Mouse (Mus musculus) liver, adult 2 months (tissue): Measurements from ENCODE around the gene Cdkal1. TPM values are rescaled to one million over a fixed set of nuclear protein-coding genes. Genes with fewer than 3 reads are reported as not detected.

Source experiments
- DNase-seq: peaks from one replicate; pipeline ENCODE4 v3.0.0-alpha.2; 2011; ENCODE audit warnings: low read depth, low spot score; ENCODE audit errors: extremely low read depth
- H3K27ac ChIP-seq: fragments of 200-500 bp; replicated peaks from 2 replicates; pipeline ENCODE4 v1.5.1; 2012; ENCODE audit warnings: low read depth, mild to moderate bottlenecking, control low read depth, inconsistent platforms, low read length; ENCODE audit not compliant: insufficient read depth
- H3K27me3 ChIP-seq: fragments of 200-500 bp; 2 replicates; pipeline ENCODE4 v1.6.1; 2012; ENCODE audit warnings: mild to moderate bottlenecking, moderate library complexity, low read length, inconsistent platforms; ENCODE audit not compliant: control insufficient read depth, insufficient read depth
- H3K36me3 ChIP-seq: fragments of 200-500 bp; 2 replicates; pipeline ENCODE4 v1.6.1; 2012; ENCODE audit warnings: low read length, inconsistent platforms; ENCODE audit not compliant: control insufficient read depth, insufficient read depth
- H3K4me1 ChIP-seq: fragments of 200-500 bp; 2 replicates; pipeline ENCODE4 v1.6.1; 2011; ENCODE audit warnings: low read length; ENCODE audit not compliant: control insufficient read depth, insufficient read depth
- H3K4me3 ChIP-seq: fragments of 200-500 bp; 2 replicates; pipeline ENCODE4 v1.5.1; 2011; ENCODE audit warnings: low read depth, mild to moderate bottlenecking, control low read depth, low read length, moderate library complexity; ENCODE audit not compliant: insufficient read depth
- H3K79me2 ChIP-seq: fragments of 200-500 bp; 2 replicates; pipeline ENCODE4 v1.6.1; 2012; ENCODE audit warnings: inconsistent platforms, mild to moderate bottlenecking, low read length, moderate library complexity; ENCODE audit not compliant: control insufficient read depth, insufficient read depth
- H3K9ac ChIP-seq: fragments of 200-500 bp; 2 replicates; pipeline ENCODE4 v1.6.1; 2012; ENCODE audit warnings: low read depth, mild to moderate bottlenecking, control low read depth, inconsistent platforms, low read length
- CTCF ChIP-seq: fragments of 200-500 bp; IDR thresholded peaks from 2 replicates; pipeline ENCODE4 v1.5.1; 2011; ENCODE audit warnings: low read depth, low read length, control low read depth
- POLR2A ChIP-seq: fragments of 200-500 bp; IDR thresholded peaks from 2 replicates; pipeline ENCODE4 v1.6.1; 2011; ENCODE audit warnings: low read length, control low read depth; ENCODE audit not compliant: insufficient read depth; ENCODE audit errors: extremely low read depth
- WGBS: fragments of 180-500 bp; shearing (Covaris S2); methylation state at CpG from one replicate; pipeline ENCODE4 v1.1.7; 2018; 5-methylcytosine and 5-hydroxymethylcytosine counted together
- polyA plus RNA-seq: library from polyadenylated mRNA; depleted of rRNA; stranded (reverse); fragments of >200 nt; gene quantifications from 2 replicates; pipeline ENCODE4 v1.2.3, GENCODE M21; 2012; rRNA removed
- total RNA-seq: library from RNA; depleted of rRNA; stranded (reverse); fragments of >200 nt; gene quantifications from 2 replicates; pipeline ENCODE4 v1.2.3, GENCODE M21; 2014; rRNA removed

Cdkal1 gene
- total RNA-seq (13.6 and 13.8 TPM in 2 replicates), polyA plus RNA-seq (1.3 and 1.7 TPM in 2 replicates)

DNA sequence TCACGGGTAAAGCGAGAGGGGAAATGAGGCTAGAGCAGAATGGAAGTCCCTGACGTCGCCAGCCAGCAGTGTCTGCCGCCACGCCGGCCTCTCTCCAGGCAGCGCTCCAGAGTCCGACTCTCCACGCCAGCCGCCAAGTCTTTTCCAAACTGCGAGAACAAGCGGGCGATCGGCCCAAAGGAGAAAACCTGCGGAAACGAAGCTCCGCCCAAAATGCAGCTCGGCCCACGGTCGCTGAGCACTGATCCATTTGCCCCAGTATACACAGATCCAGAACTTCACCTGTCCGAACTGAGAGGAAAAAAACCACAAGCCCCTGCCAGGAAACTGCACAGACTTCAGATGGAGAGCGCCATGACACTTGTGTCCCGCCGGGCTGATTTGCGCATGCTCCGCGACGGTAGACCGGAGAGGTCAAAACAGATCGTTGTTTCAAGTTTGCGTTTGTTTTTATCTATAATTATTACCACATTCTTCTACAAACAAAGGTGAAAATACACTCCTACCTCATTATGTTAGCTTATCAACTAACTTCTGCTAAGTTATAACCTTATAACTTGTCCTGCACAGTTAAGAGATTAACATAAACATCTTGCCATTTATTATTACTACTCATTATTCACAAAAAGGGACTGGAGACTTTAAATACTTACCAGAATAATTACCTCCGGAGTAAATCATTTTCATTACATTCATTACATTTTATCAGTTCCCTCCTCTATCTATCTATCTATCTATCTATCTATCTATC is at the start of gene Cdkal1:
Gene Cdkal1, minus strand, starts transcription at position 394 of the 751 bp plus-strand sequence.
- Histone ChIP-seq H3K9ac (peak within 1 kb of the TSS; percentile 71), H3K27ac (peak within 1 kb of the TSS; percentile 79), H3K36me3 (peaks cover 4% of the 10 kb centered on the region; the same call in 1 of the 2 replicates), H3K27me3 (no peaks in the 10 kb centered on the region), H3K4me3 (peak within 1 kb of the TSS; percentile 69), H3K4me1 (no peaks in the 10 kb centered on the region; the same call in 1 of the 2 replicates), H3K79me2 (no peaks in the 10 kb centered on the region)
- WGBS: under 1% methylated on average over 33 of the region's 33 CpGs
- DNase-seq: peak; percentile 87
- TF ChIP-seq POLR2A (peak; percentile 52), CTCF (no peak)

DNA sequence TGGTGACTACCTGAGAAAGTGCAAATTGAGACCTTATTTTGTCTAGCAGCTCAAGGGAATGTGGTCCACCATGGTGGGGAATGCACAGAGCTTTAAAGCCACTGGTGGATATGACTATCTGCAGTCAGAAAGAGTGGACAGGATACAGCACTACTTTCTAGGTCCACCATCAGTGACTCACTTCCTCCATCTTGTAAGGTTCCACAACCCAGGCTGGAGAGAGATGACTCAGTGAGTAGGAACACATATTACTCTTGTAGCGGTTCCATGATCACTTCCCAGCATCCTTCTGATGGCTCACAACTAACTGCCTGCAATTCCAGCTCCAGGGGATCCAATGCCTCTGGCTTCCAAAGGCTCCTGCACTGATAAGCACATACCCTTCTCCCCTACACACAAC is 47.9 kb upstream of the Cdkal1 start:
- Histone ChIP-seq H3K4me1 (no peaks in the 10 kb centered on the region), H3K79me2 (no peaks in the 10 kb centered on the region), H3K36me3 (no peaks in the 10 kb centered on the region), H3K4me3 (no peak overlapping the region), H3K27ac (no peak overlapping the region), H3K27me3 (no peaks in the 10 kb centered on the region), H3K9ac (no peak overlapping the region)
- 80% methylated on average over 1 of the region's 1 CpGs for WGBS
- no peak for TF ChIP-seq CTCF
- no peak for TF ChIP-seq POLR2A
- no peak for DNase-seq

GRCm38 (mm10) chr13:29902676-29903075 is 47.2 kb upstream of the Cdkal1 start:
- TF ChIP-seq POLR2A (no peak), CTCF (no peak)
- Histone ChIP-seq H3K79me2 (no peaks in the 10 kb centered on the region), H3K27ac (no peak overlapping the region), H3K36me3 (no peaks in the 10 kb centered on the region), H3K27me3 (no peaks in the 10 kb centered on the region), H3K4me1 (no peaks in the 10 kb centered on the region), H3K4me3 (no peak overlapping the region), H3K9ac (no peak overlapping the region)
- no peak for DNase-seq
- 90% methylated on average over 1 of the region's 1 CpGs for WGBS

DNA sequence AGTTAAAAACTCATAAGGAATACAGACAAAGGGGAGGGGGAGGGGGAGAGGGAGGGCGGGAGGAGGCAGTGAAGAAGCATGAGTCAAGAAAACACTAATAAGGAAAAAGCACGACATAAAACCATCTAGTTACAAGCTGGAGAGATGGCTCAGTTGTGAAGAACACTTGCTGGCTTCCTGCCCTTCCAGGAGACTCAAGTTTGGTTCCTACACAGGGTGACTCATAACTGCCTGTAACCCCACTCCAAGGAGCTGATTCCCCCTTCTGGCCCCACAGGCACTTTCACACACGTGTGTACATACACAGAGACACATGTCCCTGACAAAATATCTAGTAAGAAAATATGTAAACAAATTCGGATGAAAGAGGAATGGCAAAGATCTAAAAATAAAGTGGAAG is 46.2 kb upstream of the Cdkal1 start:
- Histone ChIP-seq H3K9ac (no peak overlapping the region), H3K79me2 (no peaks in the 10 kb centered on the region), H3K4me3 (no peak overlapping the region), H3K36me3 (no peaks in the 10 kb centered on the region), H3K4me1 (no peaks in the 10 kb centered on the region), H3K27me3 (no peaks in the 10 kb centered on the region), H3K27ac (no peak overlapping the region)
- DNase-seq: no peak
- WGBS: 68% methylated on average over 4 of the region's 4 CpGs
- TF ChIP-seq POLR2A (no peak), CTCF (no peak)

- no peaks in the 10 kb centered on the region for H3K36me3 ChIP-seq
- no peak for DNase-seq
- no peak overlapping the region for H3K4me3 ChIP-seq
- no peaks in the 10 kb centered on the region for H3K79me2 ChIP-seq
- H3K9ac ChIP-seq: no peak overlapping the region
- no peak overlapping the region for H3K27ac ChIP-seq
- TF ChIP-seq POLR2A: no peak
- no peak for TF ChIP-seq CTCF
- WGBS: 95% methylated on average over 3 of the region's 3 CpGs
- no peaks in the 10 kb centered on the region for H3K27me3 ChIP-seq
- H3K4me1 ChIP-seq: no peaks in the 10 kb centered on the region
These were observed 11.3 kb upstream of the Cdkal1 start for GRCm38 (mm10) chr13:29866780-29867179.

DNA sequence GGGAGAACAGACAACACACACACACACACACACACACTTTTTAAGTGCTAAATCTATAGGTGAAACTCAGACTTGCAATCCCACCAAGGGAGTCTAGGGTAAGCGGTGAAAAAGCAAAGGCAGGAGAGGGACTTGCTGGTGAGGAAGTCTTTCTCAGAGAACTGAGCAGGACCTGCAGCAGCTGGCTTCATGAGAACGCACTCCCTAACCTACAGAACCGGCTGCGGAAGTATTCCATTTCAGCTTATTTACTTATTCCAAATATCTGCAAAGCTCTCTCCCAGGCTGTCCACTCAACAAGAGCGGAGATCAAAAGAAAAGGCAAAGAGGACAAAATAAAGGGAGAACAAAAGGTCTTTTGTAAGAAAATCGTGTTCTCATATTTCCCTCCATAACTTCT is 8.9 kb upstream of the Cdkal1 start:
- 66% methylated on average over 6 of the region's 6 CpGs for WGBS
- H3K4me1 ChIP-seq: no peaks in the 10 kb centered on the region
- TF ChIP-seq CTCF: no peak
- no peak for TF ChIP-seq POLR2A

More for the DNA sequence above, 8.9 kb upstream of the Cdkal1 start:
- no peak overlapping the region for H3K4me3 ChIP-seq
- DNase-seq: no peak
- no peaks in the 10 kb centered on the region for H3K79me2 ChIP-seq
- H3K27me3 ChIP-seq: no peaks in the 10 kb centered on the region
- H3K36me3 ChIP-seq: no peaks in the 10 kb centered on the region
- no peak overlapping the region for H3K27ac ChIP-seq
- H3K9ac ChIP-seq: no peak overlapping the region
